Mouse (Mus musculus) spleen, embryonic (tissue): ENCODE results near the gene Fdps.

Experiments
- CTCF ChIA-PET: fragments of 350-600 bp; sonication (Branson Sonifier 250); formaldehyde crosslinking; loops from one replicate; lab custom pipeline; 2022; lab: Charles Lee

Fdps gene

GRCm38 (mm10) chr3:89101812-89102494, at the start of gene Fdps:
Gene Fdps (minus strand): TSS chr3:89101959.
- CTCF ChIA-PET = interaction anchor here (0.7 to 1.3 kb wide), 3 partner anchors 9 to 631 kb away, joined by 3 to 6 read pairs (median 3); partner anchors contain the start of gene Rusc1

- CTCF ChIA-PET = no interaction called here
Measured at GRCm38 (mm10) chr3:89148567-89148966, 46.8 kb upstream of the Fdps start.

- CTCF ChIA-PET = no interaction called here
Measured at GRCm38 (mm10) chr3:89147979-89148311, 46.2 kb upstream of the Fdps start.

- CTCF ChIA-PET = no interaction called here
Measured at GRCm38 (mm10) chr3:89147101-89147978, 45.6 kb upstream of the Fdps start.

- CTCF ChIA-PET = no interaction called here
Measured at GRCm38 (mm10) chr3:89145566-89145965, 43.8 kb upstream of the Fdps start.

- CTCF ChIA-PET = no interaction called here
Measured at GRCm38 (mm10) chr3:89144821-89145220, 43.1 kb upstream of the Fdps start.

GRCm38 (mm10) chr3:89136365-89136764, 34.6 kb upstream of the Fdps start:
- CTCF ChIA-PET = no interaction called here

- CTCF ChIA-PET = no interaction called here
Measured at GRCm38 (mm10) chr3:89135958-89136357, 34.2 kb upstream of the Fdps start, which contains the start of gene Pklr. Gene Pklr (plus strand): TSS chr3:89136142.

- CTCF ChIA-PET = no interaction called here
Measured at GRCm38 (mm10) chr3:89133752-89134151, 32.0 kb upstream of the Fdps start.

GRCm38 (mm10) chr3:89133063-89133450, 31.3 kb upstream of the Fdps start:
- CTCF ChIA-PET = no interaction called here

GRCm38 (mm10) chr3:89132285-89133062, 30.7 kb upstream of the Fdps start:
- CTCF ChIA-PET = no interaction called here

GRCm38 (mm10) chr3:89131816-89132215, 30.1 kb upstream of the Fdps start:
- CTCF ChIA-PET = no interaction called here

GRCm38 (mm10) chr3:89129908-89130307, 28.1 kb upstream of the Fdps start:
- CTCF ChIA-PET = interaction anchor here (0.6 kb wide), 1 partner anchor 868 kb away, joined by 5 read pairs; no protein-coding TSS in a partner anchor

- CTCF ChIA-PET = no interaction called here
Measured at GRCm38 (mm10) chr3:89125981-89126380, 24.2 kb upstream of the Fdps start.

- CTCF ChIA-PET = no interaction called here
Measured at GRCm38 (mm10) chr3:89124241-89124640, 22.5 kb upstream of the Fdps start.

GRCm38 (mm10) chr3:89123313-89123712, 21.6 kb upstream of the Fdps start:
- CTCF ChIA-PET = no interaction called here

GRCm38 (mm10) chr3:89115522-89115921, 13.8 kb upstream of the Fdps start:
- CTCF ChIA-PET = interaction anchor here (0.6 to 0.8 kb wide), 3 partner anchors 18 to 1753 kb away, joined by 3 to 7 read pairs (median 6); no protein-coding TSS in a partner anchor

GRCm38 (mm10) chr3:89113058-89113457, 11.3 kb upstream of the Fdps start:
- CTCF ChIA-PET = interaction anchor here (0.6 to 0.7 kb wide), 3 partner anchors 25 to 1263 kb away, joined by 3 to 21 read pairs (median 3); no protein-coding TSS in a partner anchor

GRCm38 (mm10) chr3:89108146-89108545, 6.4 kb upstream of the Fdps start:
- CTCF ChIA-PET = interaction anchor here (0.5 kb wide), 1 partner anchor 10 kb away, joined by 4 read pairs; no protein-coding TSS in a partner anchor

- CTCF ChIA-PET = interaction anchor here (0.5 kb wide), 1 partner anchor 10 kb away, joined by 4 read pairs; no protein-coding TSS in a partner anchor
Measured at GRCm38 (mm10) chr3:89107545-89107944, 5.8 kb upstream of the Fdps start.

- CTCF ChIA-PET = no interaction called here
Measured at GRCm38 (mm10) chr3:89106881-89107280, 5.1 kb upstream of the Fdps start.

GRCm38 (mm10) chr3:89103291-89103595, 1.5 kb upstream of the Fdps start:
- CTCF ChIA-PET = interaction anchor here (0.8 kb wide), 2 partner anchors 16 to 851 kb away, joined by 3 to 9 read pairs; no protein-coding TSS in a partner anchor
